Mouse (Mus musculus) heart, postnatal 14 days (tissue): Measurements from ENCODE around the gene Tmem175. TPM values are rescaled to one million over a fixed set of nuclear protein-coding genes. Genes with fewer than 3 reads are reported as not detected.

Experiments used
- DNase-seq, 2 experiments: peaks; one replicate each; pipeline ENCODE4 v3.0.0; 2021 to 2022
- intact Hi-C: fragments of 180-260 bp; cut with DNase I; formaldehyde crosslinking; loops from one replicate; pipeline ENCODE4 v1.15.1; 2025
- total RNA-seq, 2 experiments: library from RNA; stranded (reverse); gene quantifications; 2 replicates each; pipeline ENCODE4 v1.2.3; 2021

Gene Tmem175
- total RNA-seq, 2 experiments from 2014 or later: 10.0 to 10.2 TPM

GRCm38 (mm10) chr5:108674624-108675023 lies 45.1 kb downstream of the Tmem175 start:
- intact Hi-C loops: no loop called here
- DNase-seq: no peak

DNA sequence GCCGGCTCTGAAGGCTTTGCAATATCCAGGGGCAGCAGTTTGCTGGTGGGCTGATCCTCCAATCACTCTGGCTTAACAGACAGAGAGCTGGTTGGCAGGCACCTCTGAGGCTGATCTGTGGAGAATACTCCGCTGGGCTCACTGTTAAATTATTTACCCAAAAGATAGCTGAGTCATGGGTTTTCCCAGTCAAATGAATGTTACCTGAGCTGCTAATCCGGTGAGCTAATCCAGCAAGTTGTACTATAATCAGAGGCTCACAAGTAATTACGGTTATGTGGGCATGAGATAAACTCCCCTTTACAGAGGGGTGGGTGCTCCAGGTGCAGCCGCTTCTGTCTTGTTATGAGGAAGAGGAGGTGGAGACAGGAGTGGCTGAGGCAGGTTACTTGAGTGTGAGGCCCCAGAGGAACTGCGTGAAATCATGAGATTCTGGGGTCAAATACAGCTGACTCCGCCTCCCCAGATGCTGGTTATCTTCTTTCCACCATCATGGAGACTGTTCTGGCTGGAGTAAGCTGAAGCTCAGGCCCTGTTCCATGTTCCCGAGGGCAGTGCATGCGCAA lies 45.8 kb downstream of the Tmem175 start, which contains the start of gene Slc26a1:
TSS of gene Slc26a1 (minus strand) at position 319 of the 566 bp plus-strand sequence.
- no peak for DNase-seq
- intact Hi-C loops: no loop called here

- DNase-seq: no peak
- intact Hi-C loops: no loop called here
These were observed 47.4 kb downstream of the Tmem175 start for GRCm38 (mm10) chr5:108676772-108677498.

- peak; percentile 40 to 62 for DNase-seq
- intact Hi-C loops: no loop called here
These were observed 48.2 kb downstream of the Tmem175 start for GRCm38 (mm10) chr5:108677605-108678295.

GRCm38 (mm10) chr5:108678296-108678854 lies 48.8 kb downstream of the Tmem175 start:
- DNase-seq: no peak
- intact Hi-C loops: no loop called here

- intact Hi-C loops: no loop called here
- DNase-seq: no peak
These were observed 50.3 kb downstream of the Tmem175 start for GRCm38 (mm10) chr5:108679909-108680308.

GRCm38 (mm10) chr5:108680871-108681270 lies 51.3 kb downstream of the Tmem175 start:
- intact Hi-C loops: no loop called here
- no peak for DNase-seq

DNA sequence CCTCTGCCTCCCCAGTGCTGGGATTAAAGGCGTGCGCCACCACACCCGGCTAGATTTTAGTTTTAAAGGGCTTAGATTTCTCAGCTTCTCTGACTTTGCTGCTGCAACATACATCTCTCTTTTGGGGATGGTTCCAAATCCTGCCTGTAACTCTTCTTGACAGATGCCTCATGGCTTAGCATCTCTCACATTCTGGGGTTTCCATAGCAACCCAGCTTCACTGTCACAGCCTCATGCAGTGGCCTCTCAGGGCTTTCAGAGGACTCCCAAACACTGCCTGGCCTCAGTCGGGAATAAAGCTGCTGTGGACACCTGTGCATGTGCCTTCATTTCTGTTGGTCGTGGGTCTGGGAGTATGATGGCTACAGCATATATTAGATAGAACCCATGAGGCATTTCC lies 59.5 kb downstream of the Tmem175 start:
- intact Hi-C loops: no loop called here
- DNase-seq: no peak

DNA sequence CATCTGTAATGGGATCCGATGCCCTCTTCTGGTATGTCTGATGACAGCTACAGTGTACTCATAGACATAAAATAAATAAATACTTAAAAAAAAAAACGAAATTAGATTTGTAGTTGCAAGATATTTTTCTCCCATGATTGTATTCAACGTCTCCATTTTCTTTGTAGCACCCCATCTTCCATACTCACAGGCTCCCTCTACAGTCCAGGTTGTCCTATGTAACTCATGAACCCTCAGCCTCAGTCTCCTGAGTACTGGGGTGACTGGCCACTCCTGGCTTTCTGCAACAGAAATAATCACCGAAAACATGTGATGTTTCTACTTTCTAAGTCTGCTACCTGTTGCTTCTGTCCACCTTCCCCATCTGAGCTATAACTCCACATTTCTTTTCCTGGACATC lies 61.6 kb downstream of the Tmem175 start:
- intact Hi-C loops: loop anchor here (2.0 kb wide), 1 partner anchor 18 kb away; no protein-coding TSS in a partner anchor
- no peak for DNase-seq

DNA sequence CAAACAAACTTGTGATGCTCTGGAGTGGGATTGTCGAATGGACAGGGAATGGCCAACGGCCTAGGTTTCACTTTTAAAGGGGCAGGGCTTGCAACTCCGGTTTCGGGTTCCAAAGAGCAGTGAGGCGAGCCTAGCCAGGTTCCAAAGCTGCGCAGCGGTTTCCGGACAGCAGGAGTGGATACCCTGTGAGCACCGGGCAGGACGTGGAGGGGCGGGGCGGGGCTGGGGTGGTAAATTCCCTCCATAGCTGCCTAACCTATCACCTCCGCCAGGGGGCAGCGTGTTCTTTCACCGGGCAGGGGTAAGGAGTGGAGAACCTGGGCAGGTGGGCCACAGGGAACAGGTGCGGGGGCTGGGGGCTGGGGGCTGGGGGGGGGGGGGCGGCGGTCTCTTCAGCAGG lies 62.7 kb downstream of the Tmem175 start, which contains the start of gene Fgfrl1:
TSS of gene Fgfrl1 (plus strand) at position 112 of the 400 bp plus-strand sequence.
- intact Hi-C loops: loop anchor here (2.0 kb wide), 1 partner anchor 35 kb away; no protein-coding TSS in a partner anchor
- DNase-seq: peak; percentile 70 to 73

DNA sequence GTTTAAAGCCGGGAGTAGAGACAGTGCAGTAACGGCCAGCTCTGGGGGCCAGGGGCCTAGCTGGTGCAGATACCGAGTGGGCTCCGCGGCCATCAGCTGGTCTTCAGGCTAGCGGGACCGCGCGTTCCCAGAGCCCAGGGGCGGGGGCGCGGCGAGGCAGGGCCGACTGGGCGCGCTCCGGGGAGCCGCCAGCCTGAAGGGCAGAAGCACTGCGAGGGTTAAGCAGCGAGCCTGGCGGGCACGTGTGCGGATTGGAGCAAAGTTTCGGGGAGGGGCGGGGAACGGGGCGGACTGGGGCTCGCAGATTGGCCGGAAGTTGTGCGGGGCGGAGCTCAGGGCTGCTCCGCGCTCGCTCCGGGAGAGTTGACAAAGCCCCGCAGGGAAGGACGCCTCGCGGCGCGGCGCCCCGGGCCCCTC lies 64.3 kb downstream of the Tmem175 start:
- peak; percentile 89 to 90 for DNase-seq
- intact Hi-C loops: loop anchor here (2.0 kb wide), 1 partner anchor 33 kb away; no protein-coding TSS in a partner anchor

GRCm38 (mm10) chr5:108694352-108695261 lies 65.0 kb downstream of the Tmem175 start:
- intact Hi-C loops: no loop called here

DNA sequence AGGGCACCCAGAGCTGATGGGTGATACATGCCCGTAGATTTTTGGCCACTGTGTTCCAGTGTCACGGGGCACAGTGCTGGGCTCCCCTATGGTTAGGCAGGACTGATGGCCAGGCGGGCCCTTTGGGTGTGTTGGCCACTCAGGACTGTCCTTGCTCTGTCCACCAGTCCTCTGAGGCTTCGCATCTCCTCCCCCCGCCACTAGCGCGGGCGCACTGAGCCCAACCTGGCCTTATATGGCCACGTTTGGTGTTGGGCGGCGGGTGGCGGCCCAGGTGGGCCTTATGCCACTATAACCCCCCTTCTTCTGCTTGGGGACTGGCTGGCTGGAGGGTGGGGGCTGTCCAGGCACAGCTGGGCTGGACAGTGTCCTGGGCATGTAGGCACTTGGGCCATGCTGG lies 66.3 kb downstream of the Tmem175 start:
- intact Hi-C loops: no loop called here
- DNase-seq: no peak

More at GRCm38 (mm10) chr5:108694352-108695261, 65.0 kb downstream of the Tmem175 start:
- peak; percentile 31 to 37 for DNase-seq

- no peak for DNase-seq
- intact Hi-C loops: no loop called here
These were observed 67.0 kb downstream of the Tmem175 start for GRCm38 (mm10) chr5:108696542-108696941.

DNA sequence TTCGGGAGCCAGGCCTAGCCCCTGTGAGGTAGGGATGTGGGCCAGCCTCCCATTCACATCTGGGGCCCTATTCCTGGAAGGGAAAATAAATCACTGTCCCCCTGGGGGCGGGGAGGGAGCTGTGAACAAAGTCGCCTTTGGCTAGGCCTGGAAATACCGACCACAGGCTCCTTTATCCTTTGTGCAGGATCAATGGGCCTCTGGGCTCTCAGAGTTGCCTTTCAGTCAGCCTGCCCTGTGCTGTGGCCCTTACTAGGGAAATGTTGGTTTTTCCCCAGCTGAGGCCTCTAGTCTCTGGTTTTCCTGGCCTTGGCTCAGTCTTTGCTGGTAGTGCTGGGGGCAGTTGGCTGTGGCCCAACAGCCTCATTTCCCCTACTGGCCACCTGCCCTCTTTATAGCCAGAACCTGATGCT lies 67.8 kb downstream of the Tmem175 start:
- intact Hi-C loops: no loop called here
- DNase-seq: no peak

Other genes starting within 250 kb of the Tmem175 start
- gene Pde6b, start 241.4 kb upstream of the Tmem175 start, total RNA-seq: not detected
- 100 to 1,000 TPM; 860 to 886 TPM for gene Atp5k, start 195.3 kb upstream of the Tmem175 start, total RNA-seq
- 1 to 10 TPM; 1.1 to 1.4 TPM for gene Mfsd7a, start 180.9 kb upstream of the Tmem175 start, total RNA-seq
- gene Pcgf3, start 168.5 kb upstream of the Tmem175 start, total RNA-seq: 10 to 100 TPM; 40.9 to 43.4 TPM
- under 1 TPM in 1 of 2 experiments, not detected in 1; 0.26 TPM for gene Cplx1, start 79.7 kb upstream of the Tmem175 start, total RNA-seq
- gene Gak, start within 50 bp of the Tmem175 start, total RNA-seq: 10 to 100 TPM; 27.5 to 31.3 TPM
- 10 to 100 TPM; 16.7 to 16.9 TPM for gene Idua, start 30.6 kb downstream of the Tmem175 start, total RNA-seq
- gene Dgkq, start 39.9 kb downstream of the Tmem175 start, total RNA-seq: 10 to 100 TPM; 12.5 to 12.8 TPM
- gene Slc26a1, start 45.8 kb downstream of the Tmem175 start, total RNA-seq: not detected
- 10 to 100 TPM; 16.6 to 16.9 TPM for gene Fgfrl1, start 62.6 kb downstream of the Tmem175 start, total RNA-seq
- gene Rnf212, start 145.2 kb downstream of the Tmem175 start, total RNA-seq: not detected
- gene Tmed11, start 165.6 kb downstream of the Tmem175 start, total RNA-seq: not detected
- gene Vmn2r8, start 179.1 kb downstream of the Tmem175 start, total RNA-seq: not detected
- gene Vmn2r9, start 222.8 kb downstream of the Tmem175 start, total RNA-seq: not detected